Mouse (Mus musculus) forebrain, embryonic 12.5 days (tissue): ENCODE data around the gene Nrn1l. TPM values are rescaled to one million over a fixed set of nuclear protein-coding genes. Genes with fewer than 3 reads are reported as not detected.

Experiments
- ATAC-seq: fragments of 200-750 bp; cut with Nextera tagmentation; 2 replicates; pipeline ENCODE4 v1.8.0; 2017; ENCODE audit warnings: moderate TSS enrichment; ENCODE audit not compliant: low FRiP score
- H3K27ac ChIP-seq: fragments of 300-500 bp; sonication (generic); 2 replicates; pipeline ENCODE4 v1.5.1; 2016; ENCODE audit warnings: mild to moderate bottlenecking
- H3K27me3 ChIP-seq: fragments of 300-500 bp; sonication (generic); 2 replicates; pipeline ENCODE4 v1.6.1; 2016; ENCODE audit warnings: mild to moderate bottlenecking
- H3K36me3 ChIP-seq: fragments of 300-500 bp; sonication (generic); replicated peaks from 2 replicates; pipeline ENCODE4 v1.6.1; 2016; ENCODE audit warnings: mild to moderate bottlenecking
- H3K4me1 ChIP-seq: fragments of 300-500 bp; sonication (generic); 2 replicates; pipeline ENCODE4 v1.6.1; 2016
- H3K4me2 ChIP-seq: fragments of 300-500 bp; sonication (generic); 2 replicates; pipeline ENCODE4 v1.6.1; 2016; ENCODE audit warnings: mild to moderate bottlenecking, moderate library complexity
- H3K4me3 ChIP-seq: fragments of 300-500 bp; sonication (generic); replicated peaks from 2 replicates; pipeline ENCODE4 v1.5.1; 2016; ENCODE audit warnings: mild to moderate bottlenecking
- H3K9ac ChIP-seq: fragments of 300-500 bp; sonication (generic); 2 replicates; pipeline ENCODE4 v1.6.1; 2016; ENCODE audit warnings: mild to moderate bottlenecking
- H3K9me3 ChIP-seq: fragments of 300-500 bp; sonication (generic); 2 replicates; pipeline ENCODE4 v1.6.1; 2016
- WGBS: fragments of 180-500 bp; shearing (Covaris S2); methylation state at CpG from one replicate; pipeline ENCODE4 v1.1.7; 2016; 5-methylcytosine and 5-hydroxymethylcytosine counted together
- polyA plus RNA-seq: library from polyadenylated mRNA; unstranded; fragments of >200 nt; fragmentation: Nextera tagmentation; extraction: Ambion mirVana; gene quantifications from 2 replicates; pipeline ENCODE4 v1.2.1, GENCODE M21; 2016

The Nrn1l gene
- polyA plus RNA-seq, 1 experiment from 2014 or later, result not detected

GRCm38 (mm10) chr8:105900180-105900940 is 7.0 kb downstream of the Nrn1l start, which contains the start of gene Pskh1:
TSS of gene Pskh1 (plus strand) at chr8:105900441.
- H3K4me2 ChIP-seq, result peak within 1 kb of the TSS; percentile 91
- H3K4me3 ChIP-seq, result peak within 1 kb of the TSS; percentile 92
- peak; percentile 95 for ATAC-seq
- no peaks in the 10 kb centered on the region for H3K36me3 ChIP-seq
- under 1% methylated on average over 68 of the region's 68 CpGs for WGBS
- H3K9ac ChIP-seq, result peak within 1 kb of the TSS; percentile 95
- H3K27ac ChIP-seq, result peak within 1 kb of the TSS; percentile 86
- peaks cover 10% of the 10 kb centered on the region for H3K4me1 ChIP-seq
- no peaks in the 10 kb centered on the region for H3K9me3 ChIP-seq
- H3K27me3 ChIP-seq, result no peaks in the 10 kb centered on the region

DNA sequence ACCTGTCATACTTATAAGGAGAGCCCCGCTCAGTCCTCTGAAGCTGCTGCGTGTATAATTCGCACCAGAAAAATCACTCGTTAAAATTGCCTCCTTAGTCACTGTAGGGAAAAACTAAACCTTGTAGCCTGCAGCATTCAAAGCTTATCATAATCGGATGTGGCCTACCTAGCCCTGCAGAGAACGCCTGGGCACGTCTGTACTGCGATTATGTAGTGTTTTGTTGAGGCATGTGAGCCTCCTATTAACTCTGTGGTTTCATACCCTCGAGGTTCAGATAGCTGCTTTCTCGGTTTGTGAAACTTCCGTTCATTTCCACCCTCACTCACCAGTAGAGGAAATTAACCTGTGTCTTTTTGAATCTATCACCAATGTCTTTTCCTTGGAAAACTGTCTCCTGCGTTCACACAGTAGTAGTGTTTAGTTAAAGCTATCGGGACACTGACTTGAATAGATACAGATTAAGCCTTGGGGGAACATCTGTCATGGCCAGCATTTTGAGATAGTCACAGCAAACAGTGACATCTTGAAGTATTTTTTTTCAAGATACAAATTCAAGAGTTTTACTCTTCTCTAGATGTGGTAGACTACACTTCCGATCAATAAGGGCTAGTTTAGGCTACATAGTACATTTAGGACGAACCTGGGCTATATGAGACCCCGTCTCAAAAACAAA is 7.7 kb downstream of the Nrn1l start:
- no peaks in the 10 kb centered on the region for H3K27me3 ChIP-seq
- peak overlapping the region; percentile 95 for H3K9ac ChIP-seq
- no peak for ATAC-seq
- no peaks in the 10 kb centered on the region for H3K36me3 ChIP-seq
- H3K4me1 ChIP-seq, result peaks cover 10% of the 10 kb centered on the region
- 39% methylated on average over 16 of the region's 16 CpGs for WGBS
- peak overlapping the region; percentile 91 for H3K4me2 ChIP-seq
- H3K27ac ChIP-seq, result peak overlapping the region; percentile 86
- H3K9me3 ChIP-seq, result no peaks in the 10 kb centered on the region
- peak overlapping the region; percentile 92 for H3K4me3 ChIP-seq

DNA sequence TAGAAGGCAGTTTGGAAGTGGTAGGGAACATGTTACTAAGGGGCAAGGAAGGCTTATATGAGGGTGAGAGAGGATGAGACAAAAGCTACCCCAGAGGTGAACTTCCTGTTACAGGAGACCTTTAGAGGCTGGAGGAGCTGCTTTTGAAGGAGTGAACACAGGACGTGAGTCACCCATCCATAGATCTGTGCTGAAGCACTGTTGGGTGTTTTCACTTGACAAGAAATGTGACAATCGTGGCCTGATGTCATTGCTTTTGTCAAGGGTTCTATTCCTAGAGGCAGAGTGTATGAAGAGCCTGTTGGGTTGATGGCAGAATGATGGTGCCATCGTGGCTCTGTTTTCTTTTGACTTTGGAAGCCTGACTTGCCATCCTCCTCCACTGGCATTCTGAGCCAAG is 26.0 kb downstream of the Nrn1l start:
- ATAC-seq, result no peak
- no peak overlapping the region for H3K27ac ChIP-seq
- 93% methylated on average over 3 of the region's 3 CpGs for WGBS

GRCm38 (mm10) chr8:105925123-105925522 is 31.8 kb downstream of the Nrn1l start:
- H3K4me2 ChIP-seq, result no peak overlapping the region
- H3K9ac ChIP-seq, result no peak overlapping the region
- H3K27ac ChIP-seq, result no peak overlapping the region
- 72% methylated on average over 3 of the region's 3 CpGs for WGBS
- no peaks in the 10 kb centered on the region for H3K9me3 ChIP-seq
- H3K27me3 ChIP-seq, result no peaks in the 10 kb centered on the region
- H3K36me3 ChIP-seq, result peaks cover 7% of the 10 kb centered on the region
- H3K4me1 ChIP-seq, result peaks cover 1% of the 10 kb centered on the region; the same call in 1 of the 2 replicates
- no peak for ATAC-seq
- no peak overlapping the region for H3K4me3 ChIP-seq

More for the DNA sequence above, 26.0 kb downstream of the Nrn1l start:
- Histone ChIP-seq H3K27me3 (no peaks in the 10 kb centered on the region), H3K4me1 (no peaks in the 10 kb centered on the region), H3K9me3 (no peaks in the 10 kb centered on the region), H3K9ac (no peak overlapping the region), H3K36me3 (peaks cover 20% of the 10 kb centered on the region), H3K4me3 (no peak overlapping the region), H3K4me2 (no peak overlapping the region)

GRCm38 (mm10) chr8:105930602-105931001 is 37.2 kb downstream of the Nrn1l start:
- peaks cover 15% of the 10 kb centered on the region for H3K36me3 ChIP-seq
- no peaks in the 10 kb centered on the region for H3K9me3 ChIP-seq
- peak overlapping the region; percentile 45 for H3K9ac ChIP-seq
- peak; percentile 74 for ATAC-seq
- H3K27ac ChIP-seq, result peak overlapping the region; percentile 53; the same call in 1 of the 2 replicates
- H3K4me2 ChIP-seq, result no peak overlapping the region; the same call in 1 of the 2 replicates
- H3K4me1 ChIP-seq, result peaks cover 6% of the 10 kb centered on the region
- WGBS, result 12% methylated on average over 8 of the region's 8 CpGs
- H3K27me3 ChIP-seq, result no peaks in the 10 kb centered on the region
- H3K4me3 ChIP-seq, result no peak overlapping the region

- no peaks in the 10 kb centered on the region for H3K9me3 ChIP-seq
- peaks cover 15% of the 10 kb centered on the region for H3K36me3 ChIP-seq
- H3K9ac ChIP-seq, result no peak overlapping the region
- H3K4me3 ChIP-seq, result no peak overlapping the region
- peaks cover 13% of the 10 kb centered on the region for H3K4me1 ChIP-seq
- H3K4me2 ChIP-seq, result no peak overlapping the region
- no peak for ATAC-seq
- no peak overlapping the region for H3K27ac ChIP-seq
- WGBS, result 89% methylated on average over 3 of the region's 3 CpGs
- H3K27me3 ChIP-seq, result no peaks in the 10 kb centered on the region
Measured at GRCm38 (mm10) chr8:105931271-105931670, 37.9 kb downstream of the Nrn1l start.

- H3K4me1 ChIP-seq, result peaks cover 19% of the 10 kb centered on the region
- whole genome bisulfite sequencing, result 87% methylated on average over 11 of the region's 11 CpGs
Measured at GRCm38 (mm10) chr8:105932525-105932924, 39.2 kb downstream of the Nrn1l start.

GRCm38 (mm10) chr8:105933762-105934161 is 40.4 kb downstream of the Nrn1l start, which contains the start of gene Ctrl:
TSS of gene Ctrl (minus strand) at chr8:105933862.
- WGBS, result 95% methylated on average over 2 of the region's 2 CpGs
- Histone ChIP-seq H3K4me3 (no peak within 1 kb of the TSS), H3K4me1 (peaks cover 28% of the 10 kb centered on the region), H3K27ac (no peak within 1 kb of the TSS), H3K9me3 (no peaks in the 10 kb centered on the region), H3K9ac (peak within 1 kb of the TSS; percentile 21; the same call in 1 of the 2 replicates), H3K4me2 (no peak within 1 kb of the TSS), H3K27me3 (no peaks in the 10 kb centered on the region), H3K36me3 (peaks cover 15% of the 10 kb centered on the region)
- ATAC-seq, result no peak

More at GRCm38 (mm10) chr8:105932525-105932924, 39.2 kb downstream of the Nrn1l start:
- Histone ChIP-seq H3K27ac (no peak overlapping the region), H3K36me3 (peaks cover 15% of the 10 kb centered on the region), H3K9ac (no peak overlapping the region), H3K9me3 (no peaks in the 10 kb centered on the region), H3K4me3 (no peak overlapping the region), H3K4me2 (no peak overlapping the region), H3K27me3 (no peaks in the 10 kb centered on the region)
- ATAC-seq, result no peak

DNA sequence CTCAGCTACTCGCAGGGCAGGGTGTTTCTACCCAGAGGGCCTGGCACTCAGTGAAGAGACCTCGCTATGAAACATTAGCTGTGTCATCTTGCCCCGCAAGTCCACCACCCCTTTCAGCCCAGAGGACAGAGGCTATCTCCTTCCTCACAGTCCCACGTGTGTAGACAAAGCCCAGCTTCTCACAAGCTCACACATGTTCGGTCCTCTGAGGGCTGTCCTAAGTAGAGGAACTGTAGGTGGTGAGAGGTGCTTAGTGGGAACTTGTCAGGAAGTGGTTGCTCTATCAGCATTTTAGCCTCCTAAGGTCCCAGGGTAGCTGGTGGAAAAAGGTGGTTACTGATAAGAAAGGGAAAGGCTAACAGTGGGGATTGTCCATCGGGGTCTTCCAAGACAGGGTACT is 41.7 kb downstream of the Nrn1l start:
- Histone ChIP-seq H3K27me3 (no peaks in the 10 kb centered on the region), H3K9me3 (no peaks in the 10 kb centered on the region), H3K4me3 (no peak overlapping the region), H3K4me2 (no peak overlapping the region), H3K4me1 (peaks cover 27% of the 10 kb centered on the region), H3K27ac (no peak overlapping the region), H3K9ac (no peak overlapping the region), H3K36me3 (0 out of 2 replicates have a peak, but pooled peaks cover 10% of the 10 kb centered on the region)
- ATAC-seq, result no peak
- WGBS, result 89% methylated on average over 6 of the region's 6 CpGs

DNA sequence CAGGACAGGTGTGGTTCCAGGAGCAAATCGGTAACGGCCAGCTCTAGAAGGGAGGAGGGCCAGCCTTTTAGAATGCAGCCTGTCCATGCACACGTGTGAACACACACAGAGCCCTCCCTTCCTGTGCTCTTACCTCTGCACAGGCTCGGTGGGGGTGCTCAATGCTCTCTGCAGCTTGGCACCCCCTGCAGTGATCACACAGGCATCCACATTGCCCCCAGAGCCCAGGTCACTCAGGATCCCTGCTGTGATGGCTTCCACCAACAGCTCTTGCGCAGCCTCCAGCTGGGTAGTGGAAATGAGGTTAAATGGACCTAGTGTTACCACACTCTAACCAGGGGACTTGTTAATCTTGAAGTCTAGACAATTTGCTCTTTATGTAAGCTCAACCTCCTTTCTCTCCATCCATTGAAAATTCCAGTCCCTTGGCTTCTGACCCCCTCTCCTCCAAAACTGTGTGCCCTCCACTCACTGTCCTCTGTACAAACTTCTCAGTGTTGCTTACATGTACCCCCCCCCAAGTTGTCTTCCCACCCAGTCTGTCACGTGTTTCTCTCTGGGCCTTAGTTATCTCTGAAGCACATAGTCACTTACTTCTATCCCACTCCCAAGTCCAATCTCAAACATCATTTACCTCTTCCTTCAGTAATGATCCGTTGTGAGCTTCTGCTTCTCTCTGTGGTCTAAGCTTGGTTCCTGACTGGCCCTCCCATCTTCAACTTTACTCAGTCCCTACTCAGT is 42.7 kb downstream of the Nrn1l start:
- Histone ChIP-seq H3K27ac (0 out of 2 replicates have a peak overlapping the region, but pooled peaks have one; percentile 79), H3K9ac (peak overlapping the region; percentile 80), H3K4me3 (peak overlapping the region; percentile 71), H3K4me1 (peaks cover 22% of the 10 kb centered on the region), H3K4me2 (peak overlapping the region; percentile 99), H3K9me3 (no peaks in the 10 kb centered on the region), H3K36me3 (0 out of 2 replicates have a peak, but pooled peaks cover 10% of the 10 kb centered on the region), H3K27me3 (no peaks in the 10 kb centered on the region)
- 30% methylated on average over 7 of the region's 7 CpGs for WGBS
- no peak for ATAC-seq

GRCm38 (mm10) chr8:105936866-105937475 is 43.6 kb downstream of the Nrn1l start:
- ATAC-seq, result peak; percentile 90
- H3K27me3 ChIP-seq, result no peaks in the 10 kb centered on the region
- WGBS, result 0% methylated on average over 30 of the region's 30 CpGs
- peak overlapping the region; percentile 99 for H3K4me2 ChIP-seq
- peaks cover 22% of the 10 kb centered on the region for H3K4me1 ChIP-seq
- 0 out of 2 replicates have a peak, but pooled peaks cover 7% of the 10 kb centered on the region for H3K36me3 ChIP-seq
- peak overlapping the region; percentile 79 for H3K27ac ChIP-seq
- H3K9ac ChIP-seq, result peak overlapping the region; percentile 80
- H3K9me3 ChIP-seq, result no peaks in the 10 kb centered on the region
- H3K4me3 ChIP-seq, result peak overlapping the region; percentile 71
